Mouse (Mus musculus) embryonic fibroblast, embryonic 13.5 days (primary cell): ENCODE results near the gene Ccdc34.

Experiments
- CTCF ChIP-seq: IDR thresholded peaks from 2 replicates; pipeline ENCODE4 v1.5.1; 2011; ENCODE audit warnings: mild to moderate bottlenecking, control low read depth, low read length, moderate library complexity, borderline replicate concordance; ENCODE audit not compliant: insufficient read depth
- POLR2A ChIP-seq: IDR thresholded peaks from 2 replicates; pipeline ENCODE4 v1.6.1; 2011; ENCODE audit warnings: low read depth, mild to moderate bottlenecking, control low read depth, low read length, moderate library complexity

DNA sequence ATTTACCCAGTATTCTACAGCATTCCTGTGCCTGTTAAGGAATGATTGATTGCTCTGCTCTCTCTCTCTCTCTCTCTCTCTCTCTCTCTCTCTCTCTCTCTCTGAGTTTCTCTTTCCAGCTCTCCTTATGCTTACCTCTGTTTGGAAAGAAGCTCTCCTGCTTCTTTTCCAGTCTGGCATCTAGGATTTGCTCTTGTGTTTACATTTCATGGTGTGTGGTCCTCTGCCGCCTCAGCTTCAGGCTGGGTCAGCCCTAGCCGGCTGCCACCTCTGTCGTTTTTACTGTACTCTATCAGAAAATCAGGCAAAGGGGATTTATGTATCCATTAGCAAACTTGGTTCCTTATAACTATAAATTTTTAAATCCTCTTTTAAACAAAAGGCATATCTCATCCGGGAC lies 18.6 kb downstream of the Ccdc34 start:
- TF ChIP-seq CTCF, result no peak
- TF ChIP-seq POLR2A, result no peak
